Mouse (Mus musculus) gastrocnemius, postnatal 25 days (tissue): ENCODE measurements around the gene Grid1. TPM values are rescaled to one million over a fixed set of nuclear protein-coding genes. Genes with fewer than 3 reads are reported as not detected.

Source experiments
- DNase-seq: peaks from one replicate; pipeline ENCODE4 v3.0.0; 2022
- total RNA-seq, 2 experiments: library from RNA; stranded (reverse); gene quantifications; 1 replicate in 1 of 2; 2 replicates in 1 of 2; pipeline ENCODE4 v1.2.3; 2021

Grid1 gene
- total RNA-seq, 2 experiments from 2014 or later, result not detected

GRCm38 (mm10) chr14:34917111-34917510, 97.2 kb downstream of the Grid1 start:
- no peak for DNase-seq

GRCm38 (mm10) chr14:34919221-34919620, 99.3 kb downstream of the Grid1 start:
- no peak for DNase-seq

GRCm38 (mm10) chr14:34921265-34921664, 101.4 kb downstream of the Grid1 start:
- DNase-seq, result no peak

GRCm38 (mm10) chr14:34925021-34925420, 105.1 kb downstream of the Grid1 start:
- no peak for DNase-seq

GRCm38 (mm10) chr14:34930040-34930719, 110.3 kb downstream of the Grid1 start:
- no peak for DNase-seq

- no peak for DNase-seq
Measured at GRCm38 (mm10) chr14:34933197-34933596, 113.3 kb downstream of the Grid1 start.

GRCm38 (mm10) chr14:34936192-34936770, 116.4 kb downstream of the Grid1 start:
- DNase-seq, result no peak

- DNase-seq, result no peak
Measured at GRCm38 (mm10) chr14:34944390-34944979, 124.6 kb downstream of the Grid1 start.

- no peak for DNase-seq
Measured at GRCm38 (mm10) chr14:34945471-34946313, 125.8 kb downstream of the Grid1 start.

- DNase-seq, result no peak
Measured at GRCm38 (mm10) chr14:34946314-34946583, 126.3 kb downstream of the Grid1 start.

GRCm38 (mm10) chr14:34948249-34948648, 128.3 kb downstream of the Grid1 start:
- DNase-seq, result no peak

- DNase-seq, result no peak
Measured at GRCm38 (mm10) chr14:34952311-34952710, 132.4 kb downstream of the Grid1 start.

GRCm38 (mm10) chr14:34953566-34953965, 133.7 kb downstream of the Grid1 start:
- no peak for DNase-seq

GRCm38 (mm10) chr14:34955689-34956088, 135.8 kb downstream of the Grid1 start:
- DNase-seq, result no peak

GRCm38 (mm10) chr14:34960227-34960626, 140.3 kb downstream of the Grid1 start:
- no peak for DNase-seq

- DNase-seq, result no peak
Measured at GRCm38 (mm10) chr14:34963616-34964168, 143.8 kb downstream of the Grid1 start.

- DNase-seq, result no peak
Measured at GRCm38 (mm10) chr14:34969102-34969819, 149.4 kb downstream of the Grid1 start.

- no peak for DNase-seq
Measured at GRCm38 (mm10) chr14:34972930-34973329, 153.0 kb downstream of the Grid1 start.

GRCm38 (mm10) chr14:34980756-34981155, 160.8 kb downstream of the Grid1 start:
- no peak for DNase-seq

GRCm38 (mm10) chr14:34989131-34989530, 169.2 kb downstream of the Grid1 start:
- no peak for DNase-seq

GRCm38 (mm10) chr14:35006736-35007135, 186.8 kb downstream of the Grid1 start:
- DNase-seq, result no peak

GRCm38 (mm10) chr14:35008674-35009073, 188.8 kb downstream of the Grid1 start:
- DNase-seq, result no peak
